Mouse (Mus musculus) cerebellum, adult 2 months (tissue): Measurements from ENCODE around the gene Slc25a3.

Source experiments
- CTCF ChIP-seq: fragments of 200-500 bp; IDR thresholded peaks from 2 replicates; pipeline ENCODE4 v1.5.1; 2011; ENCODE audit warnings: low read depth, mild to moderate bottlenecking, control low read depth, low read length, moderate library complexity, borderline replicate concordance; ENCODE audit not compliant: insufficient read depth
- POLR2A ChIP-seq: fragments of 200-500 bp; IDR thresholded peaks from 2 replicates; pipeline ENCODE4 v1.6.1; 2011; ENCODE audit warnings: low read length, control low read depth, borderline replicate concordance; ENCODE audit not compliant: insufficient read depth

DNA sequence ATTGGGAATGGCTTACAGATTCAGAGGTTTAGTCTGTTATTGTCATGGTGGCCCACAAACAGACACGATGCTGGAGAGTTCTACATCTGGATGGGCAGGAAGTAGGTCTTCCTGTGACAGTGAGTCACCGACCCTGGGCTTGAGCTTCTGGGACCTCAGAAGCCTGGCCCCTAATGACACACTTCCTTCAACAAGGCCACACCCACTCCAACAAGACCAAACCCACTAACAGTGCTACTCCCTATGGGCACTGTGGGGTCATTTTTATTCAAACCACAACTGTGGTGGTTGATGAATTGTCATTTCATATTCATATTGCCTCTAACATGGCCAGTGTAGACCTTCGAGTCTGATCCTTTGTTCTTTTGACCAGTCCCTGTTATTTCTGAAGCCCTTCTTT, 14.5 kb upstream of the Slc25a3 start:
- TF ChIP-seq CTCF (no peak), POLR2A (no peak)
